Mouse (Mus musculus) ES-E14 (cell line): ENCODE measurements at regions not wholly inside any gene's neighbourhood (a gene's known extent, or its start where the extent isn't known, plus 50 kb on each side); places are given as distances from the start of the nearest gene placed in this dataset.

Experiments
- CHD2 ChIP-seq: IDR thresholded peaks from 2 replicates; pipeline ENCODE4 v1.6.1; 2014; ENCODE audit warnings: mild to moderate bottlenecking, low read depth, low read length, inconsistent platforms
- HCFC1 ChIP-seq: IDR thresholded peaks from 2 replicates; pipeline ENCODE4 v1.6.1; 2012; ENCODE audit warnings: low read length, inconsistent platforms, borderline replicate concordance; ENCODE audit not compliant: insufficient read depth
- ZNF384 ChIP-seq: IDR thresholded peaks from 2 replicates; pipeline ENCODE4 v1.6.1; 2012; ENCODE audit warnings: low read depth, low read length, inconsistent platforms

DNA sequence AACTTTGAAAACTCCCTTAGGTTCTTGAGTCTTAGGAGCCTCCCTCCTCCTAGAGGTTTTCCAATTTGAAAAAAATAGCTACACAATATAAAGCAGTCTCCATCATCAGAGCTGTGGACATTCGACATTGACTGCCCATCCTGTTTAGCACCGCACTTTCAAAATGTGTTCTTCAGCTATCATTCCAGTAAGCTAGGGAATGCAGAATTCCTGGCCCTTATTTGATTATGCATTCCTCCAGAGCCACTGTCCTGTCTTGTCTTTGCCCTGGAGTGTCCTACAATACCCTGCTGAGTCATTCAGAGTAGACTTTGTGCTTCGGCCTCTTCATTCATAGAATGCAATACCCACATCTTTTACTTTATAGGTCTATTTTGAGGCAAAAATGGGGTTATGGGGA is 267.0 kb upstream of the Hnrnpa3 start:
- TF ChIP-seq HCFC1 = no peak
- TF ChIP-seq CHD2 = no peak
- no peak for TF ChIP-seq ZNF384
